Comparison of ENCODE assay signal across 1 mouse cellular context in genomic region chr14:51884598-51885331, GRCm38 (mm10).
A peak's percentile ranks its signal among the peaks of the same experiment; 100 is the strongest.
TF ChIP-seq lines count a peak whose summit lies in the region.

Gene Mettl17 (plus strand): TSS chr14:51884842.

TF ChIP-seq in MEL, 35 proteins besides CTCF, POLR2A, EP300 and RAD21 (continued from another document):
- TF ChIP-seq SMC3 (IDR thresholded peaks at IDR 0.05; ENCODE audit: low read depth, low read length) (no peak), CHD1 (IDR thresholded peaks at IDR 0.05; ENCODE audit: low read depth, low read length) (no peak), NELFE (IDR thresholded peaks at IDR 0.05; ENCODE audit: low read depth, low read length) (peak; percentile 60), POLR2AphosphoS5 (IDR thresholded peaks at IDR 0.05; ENCODE audit: borderline replicate concordance, low read depth, low read length) (no peak), USF1 (IDR thresholded peaks at IDR 0.05; ENCODE audit: low read depth, low read length) (peak; percentile 38; the same call in 1 of the 2 replicates), SIN3A (IDR thresholded peaks at IDR 0.05; ENCODE audit: low read length) (peak; percentile 85)
